Mouse (Mus musculus): ENCODE results near the gene Dusp28.

Dusp28 gene

GRCm38 (mm10) chr1:92943219-92943989 is 36.6 kb downstream of the Dusp28 start:
- DNase-seq = no peak

- no peak for DNase-seq
Measured at GRCm38 (mm10) chr1:92947966-92948365, 41.2 kb downstream of the Dusp28 start.

DNA sequence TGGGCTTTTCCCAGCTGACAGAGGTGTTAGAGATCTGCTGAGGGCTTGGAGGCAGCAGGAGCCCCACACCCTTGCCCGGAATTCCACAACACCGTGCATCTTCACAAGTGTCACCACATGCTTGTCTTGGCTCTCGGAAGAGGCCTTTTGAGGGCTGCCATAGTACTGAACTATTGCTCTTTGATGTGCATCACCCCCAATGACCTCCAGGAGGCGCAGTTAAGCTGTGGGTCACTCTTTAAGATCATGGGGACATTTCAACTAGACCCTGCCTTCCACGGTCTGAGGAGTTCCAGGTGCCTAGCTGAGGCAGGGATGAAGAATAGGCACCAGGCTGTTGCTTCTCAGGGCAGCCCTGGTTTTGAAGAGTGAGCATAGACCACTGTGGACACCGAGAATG is 42.6 kb downstream of the Dusp28 start:
- no peak for DNase-seq

GRCm38 (mm10) chr1:92950607-92951006 is 43.8 kb downstream of the Dusp28 start, which contains the start of gene Gpr35:
Gpr35 (plus strand) TSS chr1:92950865.
- DNase-seq = no peak

- no peak for DNase-seq
Measured at GRCm38 (mm10) chr1:92953641-92954040, 46.9 kb downstream of the Dusp28 start.

- DNase-seq = peak; percentile 41 to 68
Measured at GRCm38 (mm10) chr1:92956571-92957335, 50.0 kb downstream of the Dusp28 start.
